Mouse (Mus musculus): ENCODE results near the gene Gata2. TPM values are rescaled to one million over a fixed set of nuclear protein-coding genes. Genes with fewer than 3 reads are reported as not detected.
"Not testable (repeated sequence)": the region's sequence is repeated elsewhere in the genome, so short reads cannot be mapped to it uniquely, and the experiment has no call there.

The Gata2 gene
- polyA plus RNA-seq (2015; fragmentation: Nextera tagmentation; extraction: Ambion mirVana), result 3.5 and 5.2 TPM in 2 replicates

DNA sequence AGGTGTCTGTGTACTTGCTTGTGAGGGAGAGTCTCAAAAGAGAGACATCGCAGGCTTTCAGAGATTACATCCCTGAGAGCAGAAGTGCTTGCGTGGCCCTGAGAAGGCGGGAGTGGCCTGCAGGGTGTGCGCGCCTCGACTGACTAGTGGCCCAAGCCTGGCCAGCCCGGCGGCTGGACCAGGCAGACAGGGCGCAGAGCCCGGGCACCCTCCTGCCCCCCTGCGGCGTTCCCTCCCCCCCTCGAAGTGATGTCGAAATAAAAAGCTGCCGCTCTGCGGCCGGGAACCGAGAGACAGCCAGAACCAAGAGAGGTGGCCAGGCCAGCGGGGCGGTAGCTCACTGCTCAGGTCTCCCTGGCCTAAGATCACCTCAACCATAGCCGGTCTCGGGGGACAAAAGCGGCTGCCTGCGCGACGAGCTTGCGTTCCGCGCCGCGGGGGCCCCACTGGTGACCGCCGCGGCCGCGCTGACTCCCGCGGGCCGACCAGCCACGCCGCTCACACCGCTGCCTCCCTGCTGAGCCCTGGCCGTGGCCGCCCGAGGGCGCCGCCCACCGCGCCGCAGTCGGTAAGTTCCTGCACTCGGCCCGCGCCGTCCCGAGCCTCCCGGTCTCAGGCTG, at the start of gene Gata2:
Gene Gata2, plus strand, starts transcription at position 459 of the 620 bp plus-strand sequence.
- H3K4me3 ChIP-seq (replicated peaks), result peak within 1 kb of the TSS; percentile 44
- H3K9ac ChIP-seq, result no peak within 1 kb of the TSS
- peaks cover 65% of the 10 kb centered on the region for H3K4me1 ChIP-seq (replicated peaks)
- H3K27me3 ChIP-seq, result peaks cover 100% of the 10 kb centered on the region
- H3K36me3 ChIP-seq (replicated peaks), result no peaks in the 10 kb centered on the region
- H3K4me2 ChIP-seq, result peak within 1 kb of the TSS; percentile 70
- no peak within 1 kb of the TSS for H3K27ac ChIP-seq (replicated peaks)
- no peak for ATAC-seq (ENCODE audit: insufficient read depth)
- H3K9me3 ChIP-seq (replicated peaks), result no peaks in the 10 kb centered on the region
- WGBS (ENCODE audit: insufficient replicate concordance), result 2% methylated on average over 57 of the region's 57 CpGs

DNA sequence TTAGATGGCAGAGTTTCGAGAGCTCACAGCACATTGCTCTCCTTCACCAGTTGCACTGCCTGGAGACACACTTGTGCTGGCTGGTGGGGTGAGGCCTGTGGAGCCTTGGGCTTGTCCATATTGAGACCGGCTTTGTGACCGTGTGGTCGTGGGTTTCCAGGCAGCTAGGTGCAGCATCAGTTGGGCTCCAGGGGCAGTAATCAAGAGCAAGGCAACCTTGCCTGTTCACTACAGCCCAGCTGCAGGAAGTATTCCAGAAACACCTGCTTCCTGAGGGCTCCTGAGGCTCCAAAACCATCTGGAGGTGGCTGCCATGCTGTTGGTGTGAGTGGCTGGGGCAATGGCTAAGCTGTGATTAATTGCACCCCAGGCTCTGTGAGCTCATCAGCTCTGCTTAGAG, 47.9 kb upstream of the Gata2 start:
- H3K4me2 ChIP-seq, result no peak overlapping the region
- no peaks in the 10 kb centered on the region for H3K4me1 ChIP-seq (replicated peaks)
- H3K27me3 ChIP-seq, result no peaks in the 10 kb centered on the region
- no peaks in the 10 kb centered on the region for H3K9me3 ChIP-seq (replicated peaks)
- no peak overlapping the region for H3K4me3 ChIP-seq (replicated peaks)
- H3K36me3 ChIP-seq (replicated peaks), result no peaks in the 10 kb centered on the region
- H3K27ac ChIP-seq (replicated peaks), result no peak overlapping the region
- WGBS (ENCODE audit: insufficient replicate concordance), result 54% methylated on average over 4 of the region's 4 CpGs
- H3K9ac ChIP-seq, result no peak overlapping the region
- no peak for ATAC-seq (ENCODE audit: insufficient read depth)

DNA sequence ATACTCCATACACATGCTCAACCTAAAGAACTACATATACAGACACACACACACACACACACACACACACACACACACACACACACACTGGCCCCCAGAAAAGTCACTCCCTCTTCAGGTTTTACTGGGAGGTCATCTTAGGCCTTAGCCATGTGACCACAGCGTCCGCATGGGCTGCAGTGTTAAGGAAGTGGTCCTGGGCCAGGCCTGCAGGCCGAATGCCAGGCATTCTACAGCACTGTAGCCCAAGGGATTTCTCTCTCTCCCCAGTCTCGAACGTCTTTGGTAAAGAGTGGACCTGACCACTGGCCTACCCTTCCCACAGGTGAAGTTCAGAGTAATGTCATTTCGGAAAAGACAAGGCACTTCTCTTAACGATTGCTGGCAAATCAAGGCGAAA, 47.1 kb upstream of the Gata2 start:
- Histone ChIP-seq H3K9ac (no peak overlapping the region), H3K9me3 (replicated peaks) (no peaks in the 10 kb centered on the region), H3K27me3 (no peaks in the 10 kb centered on the region), H3K4me1 (replicated peaks) (no peaks in the 10 kb centered on the region), H3K27ac (replicated peaks) (no peak overlapping the region), H3K4me2 (no peak overlapping the region), H3K4me3 (replicated peaks) (no peak overlapping the region), H3K36me3 (replicated peaks) (no peaks in the 10 kb centered on the region)
- no peak for ATAC-seq (ENCODE audit: insufficient read depth)
- 61% methylated on average over 8 of the region's 8 CpGs for WGBS (ENCODE audit: insufficient replicate concordance)

DNA sequence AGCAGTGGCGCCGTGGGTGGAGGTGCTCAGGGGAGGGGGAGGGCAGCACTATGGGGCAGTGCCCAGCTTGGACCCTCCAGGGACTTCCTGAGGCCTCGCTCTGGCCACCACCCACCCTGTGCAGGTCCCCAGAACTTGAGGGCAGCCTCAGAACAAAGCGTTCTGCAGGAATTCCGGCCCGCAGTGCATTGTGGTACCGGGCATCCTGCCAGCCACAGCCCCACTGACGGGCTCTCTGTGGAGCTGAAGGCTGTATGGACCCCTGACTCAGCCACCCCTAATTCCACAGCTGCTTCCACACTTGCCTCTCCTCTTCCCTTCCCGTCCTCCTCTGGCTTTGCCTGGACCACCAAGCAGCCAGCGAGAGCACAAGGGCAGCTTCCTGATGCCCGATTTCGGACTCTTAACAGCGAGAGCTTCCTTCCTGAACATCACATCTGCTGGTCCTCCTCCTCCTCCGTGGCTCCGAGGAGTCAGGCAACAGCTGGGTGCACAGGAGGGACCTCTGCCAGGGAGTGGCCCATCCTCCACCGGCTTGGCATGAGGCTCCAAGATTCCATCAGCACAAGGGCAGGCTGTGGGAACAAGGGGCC, 46.2 kb upstream of the Gata2 start:
- ATAC-seq (ENCODE audit: insufficient read depth), result peak; percentile 15; the same call in 1 of the 2 replicates
- Histone ChIP-seq H3K27ac (replicated peaks) (no peak overlapping the region), H3K4me1 (replicated peaks) (no peaks in the 10 kb centered on the region), H3K9ac (no peak overlapping the region), H3K4me2 (no peak overlapping the region), H3K9me3 (replicated peaks) (no peaks in the 10 kb centered on the region), H3K27me3 (peaks cover 3% of the 10 kb centered on the region; the same call in 1 of the 2 replicates), H3K36me3 (replicated peaks) (no peaks in the 10 kb centered on the region), H3K4me3 (replicated peaks) (no peak overlapping the region)
- WGBS (ENCODE audit: insufficient replicate concordance), result 44% methylated on average over 16 of the region's 16 CpGs

DNA sequence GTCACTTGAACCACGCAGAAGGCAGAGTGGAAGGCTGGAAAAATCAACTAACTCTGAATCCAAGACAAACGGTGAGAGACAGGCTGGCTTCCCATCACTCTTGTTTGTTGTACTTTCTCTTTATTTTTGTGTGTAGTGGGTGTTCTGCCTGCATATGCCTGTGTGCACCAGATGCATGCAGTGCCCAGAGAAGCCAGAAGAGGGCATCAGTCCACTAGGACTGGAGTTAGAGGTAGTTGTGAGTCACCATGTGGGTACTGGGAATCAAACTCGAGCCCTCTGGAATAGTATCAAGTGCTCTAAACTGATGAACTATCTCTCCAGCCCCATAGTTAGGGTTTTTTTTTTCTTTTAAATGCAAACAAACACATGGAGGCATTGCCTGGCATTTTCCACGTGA, 42.4 kb upstream of the Gata2 start:
- Histone ChIP-seq H3K27me3 (peaks cover 5% of the 10 kb centered on the region; the same call in 1 of the 2 replicates), H3K4me3 (replicated peaks) (no peak overlapping the region), H3K9ac (no peak overlapping the region), H3K36me3 (replicated peaks) (no peaks in the 10 kb centered on the region), H3K4me1 (replicated peaks) (peaks cover 15% of the 10 kb centered on the region), H3K4me2 (no peak overlapping the region), H3K27ac (replicated peaks) (no peak overlapping the region), H3K9me3 (replicated peaks) (no peaks in the 10 kb centered on the region)
- 62% methylated on average over 4 of the region's 4 CpGs for WGBS (ENCODE audit: insufficient replicate concordance)
- ATAC-seq (ENCODE audit: insufficient read depth), result no peak

DNA sequence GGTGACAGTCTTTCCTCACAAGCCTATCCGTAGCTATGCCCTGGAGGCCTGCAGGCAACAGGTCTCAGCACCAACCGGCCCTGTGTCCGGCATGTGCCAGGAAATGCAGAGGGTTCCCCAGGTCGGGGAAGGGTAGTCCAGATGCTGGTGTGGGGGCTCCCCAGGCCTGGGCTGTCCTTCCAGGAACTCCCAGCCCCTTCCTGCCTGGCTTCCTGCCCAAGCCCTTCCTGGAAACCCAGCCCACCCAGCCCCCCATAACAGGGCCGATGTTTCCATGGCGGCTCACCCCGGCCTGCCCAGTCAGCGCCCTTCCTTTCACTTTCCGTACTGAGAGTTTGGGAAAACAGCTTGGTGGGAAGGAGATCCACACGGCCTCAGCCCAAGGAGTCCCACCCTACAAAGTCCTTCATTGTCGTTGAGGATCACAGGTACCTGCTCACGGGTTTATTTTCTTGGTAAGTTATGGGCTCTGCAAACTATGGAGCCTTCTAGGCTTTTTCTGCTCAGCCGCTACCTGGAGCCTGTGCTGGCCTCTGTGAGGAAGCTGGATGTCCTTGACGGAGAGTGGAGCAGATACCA, 41.5 kb upstream of the Gata2 start:
- peak overlapping the region; percentile 8; the same call in 1 of the 2 replicates for H3K4me2 ChIP-seq
- H3K4me1 ChIP-seq (replicated peaks), result peaks cover 15% of the 10 kb centered on the region
- no peak overlapping the region for H3K27ac ChIP-seq (replicated peaks)
- no peak overlapping the region for H3K9ac ChIP-seq
- 42% methylated on average over 14 of the region's 14 CpGs for WGBS (ENCODE audit: insufficient replicate concordance)
- no peaks in the 10 kb centered on the region for H3K9me3 ChIP-seq (replicated peaks)
- peaks cover 5% of the 10 kb centered on the region; the same call in 1 of the 2 replicates for H3K27me3 ChIP-seq
- H3K4me3 ChIP-seq (replicated peaks), result no peak overlapping the region
- no peak for ATAC-seq (ENCODE audit: insufficient read depth)
- no peaks in the 10 kb centered on the region for H3K36me3 ChIP-seq (replicated peaks)

DNA sequence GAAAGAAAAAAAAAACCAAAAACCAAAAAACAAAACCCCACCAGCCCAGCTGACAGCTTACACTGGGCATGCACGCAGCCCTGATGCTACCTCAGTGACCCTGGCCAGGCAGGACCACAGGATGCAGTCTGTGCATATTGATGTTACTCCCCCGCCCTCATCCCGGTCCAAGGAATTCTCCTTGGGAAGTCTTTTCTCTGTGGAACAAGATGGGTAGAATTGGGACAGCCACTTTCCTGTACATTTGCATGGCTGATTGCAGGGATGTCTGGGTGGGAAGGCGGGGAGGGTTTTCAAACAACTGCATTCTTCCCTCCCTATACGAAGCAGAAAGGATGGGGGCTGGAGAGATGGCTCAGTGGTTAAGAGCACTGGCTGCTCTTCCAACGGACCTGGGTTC, 40.7 kb upstream of the Gata2 start:
- 61% methylated on average over 6 of the region's 6 CpGs for WGBS (ENCODE audit: insufficient replicate concordance)
- no peak for ATAC-seq (ENCODE audit: insufficient read depth)
- H3K4me3 ChIP-seq (replicated peaks), result no peak overlapping the region

DNA sequence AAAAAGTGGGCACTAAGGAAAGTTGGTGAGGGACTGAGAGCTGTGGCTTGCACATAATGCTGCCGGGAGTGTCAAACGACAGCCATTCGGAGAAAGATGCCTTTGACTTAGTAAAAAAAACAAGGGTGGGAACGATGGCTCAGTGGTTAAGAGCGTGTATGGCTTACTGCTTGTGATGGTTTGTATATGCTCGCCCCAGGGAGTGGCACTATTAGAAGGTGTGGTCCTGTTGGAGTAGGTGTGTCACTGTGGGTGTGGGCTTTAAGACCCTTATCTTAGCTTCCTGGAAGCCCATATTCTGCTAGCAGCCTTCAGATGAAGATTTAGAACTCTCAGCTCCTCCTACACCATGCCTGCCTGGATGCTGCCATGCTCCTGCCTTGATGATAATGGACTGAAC, 38.1 kb upstream of the Gata2 start:
- H3K4me3 ChIP-seq (replicated peaks); H3K9ac ChIP-seq; H3K27ac ChIP-seq (replicated peaks); H3K9me3 ChIP-seq (replicated peaks); H3K36me3 ChIP-seq (replicated peaks); H3K4me2 ChIP-seq; H3K27me3 ChIP-seq: not testable (repeated sequence)
- WGBS (ENCODE audit: insufficient replicate concordance), result 69% methylated on average over 6 of the region's 6 CpGs
- H3K4me1 ChIP-seq (replicated peaks), result peaks cover 15% of the 10 kb centered on the region
- 0 out of 2 replicates have a peak, but pooled peaks have one; percentile 37 for ATAC-seq (ENCODE audit: insufficient read depth)

More for the DNA sequence above, 40.7 kb upstream of the Gata2 start:
- H3K9me3 ChIP-seq (replicated peaks), result no peaks in the 10 kb centered on the region
- H3K27ac ChIP-seq (replicated peaks), result no peak overlapping the region
- H3K4me1 ChIP-seq (replicated peaks), result peaks cover 15% of the 10 kb centered on the region
- H3K36me3 ChIP-seq (replicated peaks), result no peaks in the 10 kb centered on the region
- no peak overlapping the region for H3K4me2 ChIP-seq
- H3K27me3 ChIP-seq, result peaks cover 5% of the 10 kb centered on the region; the same call in 1 of the 2 replicates
- no peak overlapping the region for H3K9ac ChIP-seq

DNA sequence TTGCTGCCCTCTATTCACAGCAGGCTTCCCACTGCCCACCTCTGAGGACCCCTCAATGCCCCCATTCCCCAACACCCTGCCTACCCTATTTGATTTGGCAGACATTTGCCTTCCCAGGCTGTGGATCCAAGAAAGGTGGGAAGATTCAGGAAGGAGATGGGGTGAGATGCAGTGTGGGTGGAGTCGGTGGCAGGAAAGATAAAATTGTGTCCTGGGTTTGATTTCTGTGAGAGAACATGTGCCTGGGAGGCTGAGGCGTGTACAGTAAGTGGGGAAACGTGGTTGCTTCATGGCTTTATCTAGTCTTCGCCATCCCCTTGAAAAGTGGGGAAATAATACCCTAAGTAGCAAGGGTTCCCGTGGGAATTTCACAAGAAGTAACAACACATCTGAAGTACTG, 34.9 kb upstream of the Gata2 start:
- Histone ChIP-seq H3K4me1 (replicated peaks) (peaks cover 15% of the 10 kb centered on the region), H3K4me3 (replicated peaks) (no peak overlapping the region), H3K9ac (no peak overlapping the region), H3K27ac (replicated peaks) (no peak overlapping the region), H3K9me3 (replicated peaks) (no peaks in the 10 kb centered on the region), H3K36me3 (replicated peaks) (no peaks in the 10 kb centered on the region), H3K27me3 (no peaks in the 10 kb centered on the region), H3K4me2 (no peak overlapping the region)
- 33% methylated on average over 5 of the region's 5 CpGs for WGBS (ENCODE audit: insufficient replicate concordance)
- no peak for ATAC-seq (ENCODE audit: insufficient read depth)

DNA sequence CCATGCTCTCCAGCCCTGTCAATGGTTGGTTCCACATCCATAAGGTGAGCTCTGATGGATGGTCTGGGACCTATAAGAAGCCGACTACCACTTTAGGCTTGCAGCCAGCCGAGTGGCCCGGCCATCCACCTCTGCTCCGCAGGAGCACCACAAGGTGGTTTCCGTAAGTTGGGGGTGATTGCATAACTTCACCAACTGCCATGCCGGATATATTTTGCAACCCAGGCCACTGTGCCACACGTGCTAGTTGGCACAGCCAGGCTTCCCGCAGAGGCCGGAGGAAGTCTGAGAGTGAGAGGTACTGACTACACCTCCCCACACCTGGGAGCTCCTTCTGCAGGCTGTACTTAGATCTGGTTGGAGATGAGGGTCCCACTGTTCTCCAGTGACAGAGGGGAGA, 27.6 kb upstream of the Gata2 start:
- Histone ChIP-seq H3K9me3 (replicated peaks) (no peaks in the 10 kb centered on the region), H3K36me3 (replicated peaks) (no peaks in the 10 kb centered on the region), H3K4me2 (no peak overlapping the region), H3K9ac (no peak overlapping the region), H3K27me3 (peaks cover 5% of the 10 kb centered on the region; the same call in 1 of the 2 replicates), H3K4me3 (replicated peaks) (no peak overlapping the region), H3K4me1 (replicated peaks) (no peaks in the 10 kb centered on the region), H3K27ac (replicated peaks) (no peak overlapping the region)
- 65% methylated on average over 9 of the region's 9 CpGs for WGBS (ENCODE audit: insufficient replicate concordance)
- ATAC-seq (ENCODE audit: insufficient read depth), result no peak

DNA sequence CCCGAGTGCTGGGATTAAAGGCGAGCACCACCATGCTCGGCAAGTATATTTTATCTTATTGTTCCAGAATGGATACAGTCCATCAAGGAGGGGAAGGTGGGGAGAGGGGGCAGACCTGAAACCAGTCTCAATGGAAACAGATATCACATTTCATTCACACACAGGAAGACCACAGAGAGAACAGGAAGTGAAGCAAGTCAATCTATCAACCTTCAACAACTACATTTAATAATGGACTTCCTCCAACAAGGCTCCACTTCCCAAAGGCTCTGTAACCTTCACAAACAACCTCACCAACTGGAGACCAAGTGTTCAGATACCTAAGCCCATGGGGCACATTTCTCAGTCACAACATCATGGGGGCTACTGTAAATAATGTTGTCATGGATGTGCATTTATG, 19.5 kb upstream of the Gata2 start:
- Histone ChIP-seq H3K36me3 (replicated peaks) (no peaks in the 10 kb centered on the region), H3K4me2 (no peak overlapping the region), H3K9ac (no peak overlapping the region), H3K27ac (replicated peaks) (no peak overlapping the region), H3K4me3 (replicated peaks) (no peak overlapping the region), H3K4me1 (replicated peaks) (no peaks in the 10 kb centered on the region), H3K27me3 (no peaks in the 10 kb centered on the region), H3K9me3 (replicated peaks) (no peaks in the 10 kb centered on the region)
- ATAC-seq (ENCODE audit: insufficient read depth), result no peak
- 71% methylated on average over 3 of the region's 3 CpGs for WGBS (ENCODE audit: insufficient replicate concordance)
